Mouse (Mus musculus) R1 (cell line): ENCODE measurements around the gene 4933412E24Rik.

Experiments used
- DNase-seq: peaks from one replicate; pipeline ENCODE4 v3.0.0-alpha.2; 2018; ENCODE audit warnings: low read depth, low spot score

4933412E24Rik gene

GRCm38 (mm10) chr15:60016513-60016912 is at the start of gene 4933412E24Rik:
Gene 4933412E24Rik (minus strand): TSS chr15:60016613.
- no peak for DNase-seq

DNA sequence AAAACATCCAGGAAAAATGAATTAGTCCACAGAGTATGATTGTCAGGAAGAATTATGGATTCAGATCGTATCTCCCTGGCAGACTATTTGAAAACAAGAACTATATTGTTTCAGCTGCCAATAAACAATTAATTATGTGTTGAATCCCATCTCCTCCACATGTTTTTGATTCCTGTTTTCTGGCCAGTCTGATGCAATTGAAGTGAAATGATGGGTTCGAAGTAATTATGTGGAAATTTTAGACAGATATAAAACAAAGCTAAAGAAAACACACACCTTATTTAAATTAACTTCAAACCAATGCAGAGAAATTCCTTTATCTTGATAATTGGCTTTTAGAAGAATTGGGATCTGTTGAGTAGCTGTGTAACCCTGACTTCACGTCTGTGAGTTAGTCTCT is 14.3 kb upstream of the 4933412E24Rik start:
- no peak for DNase-seq

GRCm38 (mm10) chr15:60021256-60021655 is 4.8 kb upstream of the 4933412E24Rik start:
- no peak for DNase-seq

- no peak for DNase-seq
Measured at GRCm38 (mm10) chr15:60010199-60010598, 6.2 kb downstream of the 4933412E24Rik start.

GRCm38 (mm10) chr15:60009610-60010009 is 6.8 kb downstream of the 4933412E24Rik start:
- no peak for DNase-seq

- DNase-seq = peak; percentile 96
Measured at GRCm38 (mm10) chr15:59983777-59984176, 32.6 kb downstream of the 4933412E24Rik start.

DNA sequence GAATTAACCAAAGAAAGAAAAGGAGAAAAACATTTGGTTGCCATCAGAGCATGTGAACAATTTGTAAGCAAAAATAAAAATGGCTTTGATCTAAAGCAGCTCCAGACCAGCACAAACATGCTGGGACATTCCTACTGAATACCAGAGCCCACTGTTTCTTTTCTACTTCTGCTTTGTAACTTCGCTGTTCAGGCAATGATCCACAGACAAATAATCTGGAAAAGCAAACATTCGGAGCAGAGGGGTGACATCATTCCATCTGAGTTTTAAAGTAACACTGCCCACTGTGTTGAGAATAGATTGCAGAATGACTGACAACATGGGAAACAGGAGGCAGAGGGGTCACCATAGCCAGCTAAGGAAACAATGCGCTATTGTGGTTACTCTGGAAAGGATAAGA is 41.1 kb downstream of the 4933412E24Rik start:
- DNase-seq = no peak

DNA sequence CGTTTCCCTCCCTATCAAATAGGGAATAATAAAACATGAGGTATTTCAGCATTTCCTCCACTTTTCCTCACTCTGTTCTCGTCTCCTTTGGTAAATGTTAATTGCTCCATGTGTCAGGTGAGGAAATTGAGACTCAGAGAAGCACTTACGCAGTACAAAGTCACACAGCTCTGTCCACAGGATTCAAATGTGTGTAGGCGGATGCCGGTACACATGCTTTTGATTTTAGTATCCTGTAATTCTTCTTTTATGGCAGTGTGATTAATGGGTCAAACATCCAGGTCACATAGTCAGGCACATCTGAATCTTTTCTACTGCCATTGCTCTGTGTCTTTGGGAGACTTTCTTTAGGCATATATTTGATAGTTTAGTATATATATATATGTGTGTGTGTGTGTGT is 41.8 kb downstream of the 4933412E24Rik start:
- DNase-seq = no peak

- DNase-seq = no peak
Measured at GRCm38 (mm10) chr15:59973651-59974519, 42.5 kb downstream of the 4933412E24Rik start.
